Mouse (Mus musculus): Measurements from ENCODE around the gene Bcl11a.

DNA sequence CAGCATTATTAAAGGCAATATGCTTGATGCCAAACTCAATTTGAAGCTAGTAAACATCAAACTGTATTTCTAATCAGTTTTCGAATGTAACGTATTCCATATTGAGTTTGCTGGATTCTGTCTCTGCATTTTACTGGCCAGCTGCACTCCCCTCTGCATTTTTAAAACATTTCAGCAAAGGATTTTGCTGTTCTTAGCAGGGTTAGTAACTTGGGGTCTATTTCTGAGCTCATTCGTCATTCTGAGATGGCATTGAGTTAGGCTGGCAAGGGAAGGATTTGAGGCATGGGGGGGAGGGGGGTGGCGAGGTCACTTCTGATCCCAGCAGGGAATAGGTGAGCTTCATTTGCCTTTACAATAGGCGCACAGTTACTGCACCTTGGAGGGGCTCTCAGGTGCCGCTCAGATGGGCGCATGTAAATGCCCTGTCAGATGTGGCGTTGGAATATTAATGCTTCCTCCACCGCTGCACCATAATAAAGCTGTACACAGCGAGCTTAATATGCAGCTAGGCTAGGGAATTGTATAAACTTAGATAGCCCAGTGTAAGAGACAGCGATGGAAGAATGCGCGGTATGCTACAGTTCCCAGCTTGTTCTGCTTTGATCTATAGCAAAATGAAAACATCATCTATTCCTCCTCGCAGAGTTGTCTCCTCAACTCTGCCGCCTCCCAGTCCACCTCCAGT is 13.7 kb downstream of the Bcl11a start:
- TF ChIP-seq CTCF (IDR thresholded peaks at IDR 0.05; ENCODE audit: low read depth, low read length) (no peak), GATA1 (IDR thresholded peaks at IDR 0.05; ENCODE audit: borderline replicate concordance, low read length) (no peak), POLR2AphosphoS5 (IDR thresholded peaks at IDR 0.05; ENCODE audit: insufficient replicate concordance, low read depth, low read length) (no peak), TAL1 (conservative IDR thresholded peaks at IDR 0.05; ENCODE audit: low read depth, low read length) (no peak), GATA2 (IDR thresholded peaks at IDR 0.05; ENCODE audit: borderline replicate concordance, low read depth, low read length) (no peak)

All from G1E (cell line).